Mouse (Mus musculus) thymus, adult 18-20 months (tissue): ENCODE measurements around the gene 4933428G20Rik.

ENCODE experiments used
- DNase-seq, 2 experiments: peaks; one replicate each; pipeline ENCODE4 v3.0.0; 2022; ENCODE audit warnings: mixed read lengths in 2 of 2

4933428G20Rik gene

DNA sequence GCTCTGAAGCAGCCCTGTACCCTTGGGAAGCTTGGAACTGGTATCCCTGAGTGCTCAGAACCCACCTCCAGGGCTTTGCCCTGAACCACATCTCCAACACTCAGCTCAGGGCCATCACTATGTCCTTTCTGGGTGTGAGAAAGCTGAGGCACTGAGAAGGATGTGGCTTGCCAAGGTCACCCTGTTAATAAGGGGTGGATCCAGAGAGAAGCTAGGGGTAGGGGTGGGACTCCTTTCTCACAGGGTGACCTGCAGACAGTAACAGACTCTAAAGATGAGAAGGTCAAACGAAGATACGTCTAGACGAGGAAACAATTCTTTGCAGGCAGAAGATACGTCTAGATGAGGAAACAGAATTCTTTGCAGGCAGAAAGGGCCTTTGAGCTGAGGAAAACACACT, 2.7 kb upstream of the 4933428G20Rik start:
- DNase-seq: no peak

DNA sequence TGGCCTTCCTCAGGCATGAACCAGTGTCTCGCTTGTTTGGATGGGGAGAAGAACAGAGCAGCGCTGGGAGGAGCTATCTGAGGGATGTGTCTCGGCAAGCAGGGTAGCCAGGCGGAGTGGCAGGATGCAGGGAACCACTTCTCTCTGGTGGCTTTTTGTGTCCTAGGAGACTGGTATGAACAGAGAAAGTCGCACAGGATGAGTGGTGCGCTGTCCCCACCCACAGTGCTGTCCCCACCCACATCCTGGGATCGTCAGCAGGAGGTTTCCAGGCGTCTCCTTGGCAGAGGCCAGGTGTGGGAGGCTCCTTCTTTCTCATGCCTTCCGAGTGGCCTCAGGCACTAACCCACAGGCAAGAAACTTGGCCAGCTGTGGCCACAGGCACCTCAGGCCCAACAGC, 2.2 kb upstream of the 4933428G20Rik start:
- no peak for DNase-seq

GRCm38 (mm10) chr11:97500720-97501448, 744 bp upstream of the 4933428G20Rik start:
- DNase-seq: no peak

DNA sequence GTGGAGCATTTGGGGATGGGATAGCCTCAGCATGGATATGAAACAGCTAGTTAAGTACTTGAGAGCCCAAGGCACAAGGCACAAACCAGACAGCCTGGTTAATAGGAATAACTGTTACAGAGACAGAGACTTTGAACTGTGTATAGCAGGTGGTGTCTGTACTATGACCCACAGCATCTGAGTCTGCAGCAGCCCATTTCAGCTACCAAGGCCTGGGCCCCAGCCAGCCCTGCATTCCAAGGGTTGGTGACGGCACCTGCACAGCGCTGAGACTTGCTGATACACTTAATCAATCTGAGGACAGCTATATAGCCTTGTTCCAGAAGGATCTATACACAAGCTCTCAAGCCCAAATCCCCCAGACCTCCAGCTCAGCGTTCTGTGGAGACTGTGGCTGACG, 2.6 kb downstream of the 4933428G20Rik start:
- no peak for DNase-seq

- DNase-seq: no peak
Observed at GRCm38 (mm10) chr11:97492836-97493235, 7.3 kb downstream of the 4933428G20Rik start.

DNA sequence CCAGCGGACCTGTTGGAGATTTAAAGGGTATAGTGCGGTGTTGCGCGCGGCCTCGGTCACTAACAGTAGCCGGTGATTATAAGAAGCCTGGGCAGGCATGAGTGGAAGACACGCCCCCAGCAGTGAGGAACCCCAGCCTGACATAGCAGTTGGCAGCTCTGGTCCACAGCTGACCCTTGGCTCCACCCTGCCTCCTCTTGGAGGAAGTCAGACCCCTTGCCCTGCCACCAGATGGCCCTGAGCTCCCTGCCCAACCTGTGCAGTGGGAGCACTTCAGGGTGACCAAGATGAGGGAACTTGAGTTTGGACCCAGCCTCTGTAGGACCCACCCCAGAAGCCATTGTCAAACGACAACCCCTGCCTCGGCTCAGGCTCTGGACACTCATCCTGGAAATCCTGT, 8.5 kb downstream of the 4933428G20Rik start:
- DNase-seq: no peak

- DNase-seq: peak; percentile 62 to 64
Observed at GRCm38 (mm10) chr11:97489589-97490324, 10.4 kb downstream of the 4933428G20Rik start.

- DNase-seq: no peak
Observed at GRCm38 (mm10) chr11:97487656-97488055, 12.5 kb downstream of the 4933428G20Rik start.

DNA sequence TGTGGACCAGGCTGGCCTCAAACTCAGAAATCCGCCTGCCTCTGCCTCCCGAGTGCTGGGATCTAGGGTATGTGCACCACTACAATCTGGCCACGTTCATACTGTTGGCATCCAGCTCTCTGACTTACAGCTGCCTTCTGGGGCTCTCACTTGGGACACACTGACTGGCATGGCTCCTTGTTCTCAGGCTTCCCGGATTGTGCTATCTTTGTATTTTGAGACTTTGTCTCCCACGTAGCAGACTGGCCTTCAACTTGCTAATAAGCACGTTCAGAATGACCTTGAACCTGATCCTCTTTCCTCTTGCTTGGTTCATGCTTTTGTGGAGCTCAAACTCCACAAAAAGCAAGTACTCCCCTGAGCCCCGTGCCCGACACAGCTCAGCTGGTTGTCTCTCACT, 14.5 kb downstream of the 4933428G20Rik start:
- DNase-seq: no peak

DNA sequence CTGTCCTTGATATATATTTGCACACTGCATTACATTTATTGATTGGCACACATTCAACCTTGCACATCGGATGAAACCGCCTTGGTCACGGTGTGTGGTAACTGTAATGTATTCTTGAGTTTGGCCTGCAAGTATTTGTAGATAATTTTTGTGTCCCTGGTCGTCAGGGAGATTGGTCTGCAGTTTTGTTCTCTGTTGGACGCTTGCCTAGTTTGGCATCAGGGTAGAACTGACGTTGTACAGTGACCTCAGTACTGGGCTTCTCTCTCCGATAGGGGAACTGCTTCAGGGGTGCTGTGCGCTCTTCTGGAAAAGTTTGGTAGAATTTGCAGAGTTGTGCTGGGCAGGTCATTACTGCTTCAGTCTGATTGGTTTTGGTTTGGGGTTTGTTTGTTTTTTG, 20.3 kb downstream of the 4933428G20Rik start:
- DNase-seq: no peak

DNA sequence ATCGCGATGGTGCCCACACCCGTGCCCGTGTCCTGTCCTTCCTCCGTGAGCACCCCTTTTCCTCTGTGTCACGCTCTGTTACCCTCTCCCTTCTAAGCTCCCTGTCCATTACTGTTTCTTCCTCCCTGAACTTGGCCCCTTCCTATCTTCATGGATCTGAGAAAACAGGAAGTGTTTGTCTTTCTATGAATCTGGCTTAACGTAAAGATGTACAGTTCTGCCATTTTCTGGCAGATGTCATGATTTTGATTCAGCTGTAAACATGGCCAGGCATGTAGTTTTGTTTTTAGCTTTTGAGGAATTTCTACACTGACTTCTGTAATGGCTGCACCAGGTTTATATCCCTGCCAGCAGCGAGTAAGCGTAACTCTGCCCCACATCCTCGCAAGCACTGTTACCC, 21.1 kb downstream of the 4933428G20Rik start:
- no peak for DNase-seq

GRCm38 (mm10) chr11:97478345-97478744, 21.8 kb downstream of the 4933428G20Rik start:
- no peak for DNase-seq

DNA sequence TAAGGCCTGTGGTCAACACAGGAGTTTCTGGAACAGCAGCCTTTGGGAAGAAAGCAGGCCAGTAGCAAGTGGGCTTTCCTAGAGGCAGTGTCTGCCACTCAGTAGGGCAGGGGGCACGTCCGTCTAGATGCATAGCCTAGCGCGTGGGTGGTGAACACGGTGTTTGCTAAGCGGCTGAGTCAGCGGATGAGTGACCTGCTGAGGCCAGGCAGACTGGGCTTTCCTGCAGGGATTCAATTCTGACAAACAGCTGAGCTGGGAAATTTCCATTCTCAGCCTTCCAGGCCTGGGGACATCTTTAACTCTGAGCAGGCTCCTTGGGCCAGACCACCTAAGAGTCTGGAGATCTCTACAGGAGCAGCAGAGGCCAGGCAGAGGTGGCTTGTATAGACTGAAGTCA, 22.7 kb downstream of the 4933428G20Rik start:
- DNase-seq: no peak

DNA sequence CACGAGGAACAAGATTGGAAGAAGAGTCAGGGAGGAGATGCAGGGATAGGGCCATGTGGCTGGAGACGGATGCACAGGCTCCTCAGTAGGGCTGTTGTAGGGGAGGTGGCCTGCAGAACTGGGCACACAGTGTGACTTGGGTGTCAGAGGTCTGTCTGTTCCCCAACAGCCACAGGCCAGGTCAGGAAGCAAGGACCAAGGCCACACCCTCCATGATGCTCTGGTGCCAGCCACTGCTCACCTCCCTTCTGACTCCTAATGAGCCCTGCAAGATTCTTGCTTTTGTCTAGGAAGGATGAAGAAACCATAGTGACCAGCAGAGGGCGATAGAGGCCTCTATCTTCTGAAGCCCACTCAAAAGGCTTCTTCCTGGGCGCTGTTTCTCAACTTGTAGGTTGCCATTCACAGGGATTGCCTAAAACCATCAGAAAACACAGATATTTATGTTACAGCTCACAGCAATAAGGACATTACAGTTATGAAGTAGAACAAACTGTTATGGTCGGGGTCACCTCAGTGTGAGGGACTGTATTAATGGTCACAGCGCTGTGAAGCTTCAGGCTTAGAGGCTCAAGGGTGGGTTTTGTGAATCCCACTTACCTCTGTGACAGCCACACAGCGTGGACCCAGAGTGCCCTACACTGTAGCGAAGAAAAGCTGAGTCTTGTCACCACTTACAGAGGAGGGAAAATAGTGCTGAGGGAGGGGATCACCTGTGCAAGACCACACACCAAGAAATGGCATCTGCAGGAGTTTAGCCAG, 23.6 kb downstream of the 4933428G20Rik start:
- DNase-seq: no peak

DNA sequence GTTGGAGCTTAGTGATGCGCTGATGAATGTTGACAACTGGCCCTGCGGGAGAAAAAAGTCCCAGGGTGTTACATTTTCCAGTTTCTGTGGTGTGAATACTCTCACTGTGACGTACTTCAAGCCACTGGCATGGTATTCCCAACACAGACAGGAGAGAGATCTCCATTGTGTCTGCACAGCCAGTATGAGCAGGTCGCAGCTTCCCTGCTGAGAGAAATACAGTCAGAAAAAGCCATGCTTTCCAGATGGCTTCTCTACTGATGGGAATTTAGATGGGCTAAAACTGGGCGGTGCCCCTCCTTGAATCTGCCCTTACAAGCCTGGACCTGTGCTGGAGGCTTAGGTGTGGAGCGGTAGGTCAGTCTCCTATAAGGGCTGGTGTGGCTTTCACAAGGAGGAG, 28.9 kb downstream of the 4933428G20Rik start:
- DNase-seq: no peak

- DNase-seq: no peak
Observed at GRCm38 (mm10) chr11:97469828-97470227, 30.3 kb downstream of the 4933428G20Rik start.

DNA sequence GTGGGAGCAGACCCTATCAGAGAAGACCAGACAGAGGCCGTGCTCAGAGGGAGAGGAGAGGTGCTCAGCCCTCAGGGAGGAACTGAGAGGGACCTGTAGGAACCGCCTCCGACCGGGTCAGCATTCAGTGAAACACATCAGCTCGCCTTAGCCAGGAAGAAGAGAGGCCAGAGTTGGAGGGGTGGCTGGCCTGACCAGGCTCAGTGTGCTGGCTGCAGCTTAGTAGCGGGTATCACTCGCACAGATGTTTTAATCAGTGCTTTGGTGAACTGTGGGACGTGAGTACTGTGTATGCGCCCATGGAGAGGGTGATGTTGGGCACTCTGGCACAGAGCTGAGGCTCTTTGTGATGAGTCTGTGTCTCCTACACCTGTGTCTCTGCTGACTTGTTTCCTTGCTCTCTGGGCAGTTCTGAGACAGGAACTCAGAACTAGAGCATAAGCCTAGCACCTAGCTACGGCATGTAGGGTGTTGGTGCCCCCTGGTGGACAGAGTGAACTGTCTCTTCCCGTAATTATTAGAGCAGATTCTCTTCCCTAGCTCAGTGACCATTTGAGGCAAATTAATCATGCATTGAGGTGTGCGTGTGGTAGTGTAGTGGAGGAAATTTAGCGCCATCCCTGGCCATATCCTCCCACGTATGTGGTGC, 31.4 kb downstream of the 4933428G20Rik start:
- DNase-seq: peak; percentile 46 to 57

- no peak for DNase-seq
Observed at GRCm38 (mm10) chr11:97466444-97467160, 33.5 kb downstream of the 4933428G20Rik start.

GRCm38 (mm10) chr11:97465957-97466356, 34.2 kb downstream of the 4933428G20Rik start:
- DNase-seq: no peak

DNA sequence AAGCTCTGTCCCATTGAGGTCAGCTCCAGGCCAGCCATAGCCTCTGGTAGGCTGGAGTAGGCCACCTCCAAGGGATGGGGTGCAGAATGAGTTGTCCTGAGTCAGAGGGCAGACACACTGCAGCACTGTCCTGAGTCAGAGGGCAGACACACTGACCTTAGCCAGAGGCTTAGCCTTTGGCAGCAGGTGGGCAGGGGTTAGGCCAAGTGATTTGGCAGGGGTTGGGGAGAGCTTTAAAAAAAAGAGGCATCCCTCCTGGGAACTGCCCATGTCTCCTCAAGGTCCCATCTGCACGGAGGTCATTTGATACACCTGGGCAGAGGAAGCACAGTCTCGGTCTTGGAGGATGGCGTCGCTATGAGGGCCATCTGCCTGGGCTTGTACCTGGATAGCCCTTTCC, 36.1 kb downstream of the 4933428G20Rik start:
- DNase-seq: no peak

DNA sequence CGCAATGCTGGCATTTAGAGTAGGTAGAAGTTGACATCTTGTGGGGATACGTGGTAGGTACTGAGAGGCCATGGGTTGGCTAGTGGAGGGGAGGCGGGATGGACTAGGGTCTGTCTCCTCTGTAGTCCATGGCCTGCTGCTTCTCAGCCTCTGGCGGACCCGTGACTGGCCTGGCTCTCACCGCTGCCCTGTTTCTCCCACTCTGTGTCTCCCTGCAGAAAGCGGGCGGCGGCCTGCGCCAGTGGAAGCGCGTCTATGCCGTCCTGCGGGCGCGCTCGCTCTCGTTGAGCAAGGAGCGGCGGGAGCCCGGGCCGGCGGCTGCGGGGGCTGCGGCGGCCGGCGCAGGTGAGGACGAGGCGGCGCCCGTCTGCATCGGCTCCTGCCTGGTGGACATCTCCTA, 37.0 kb downstream of the 4933428G20Rik start:
- no peak for DNase-seq

GRCm38 (mm10) chr11:97462538-97462937, 37.6 kb downstream of the 4933428G20Rik start:
- DNase-seq: no peak
